Mouse (Mus musculus) retina, adult 2 months (tissue): Measurements from ENCODE around the gene Ankle2.

ENCODE experiments used
- DNase-seq: peaks from one replicate; pipeline ENCODE4 v3.0.0-alpha.2; 2012; ENCODE audit warnings: low read depth, low spot score

The Ankle2 gene

GRCm38 (mm10) chr5:110284536-110284935 is 53.7 kb downstream of the Ankle2 start:
- DNase-seq, result no peak

GRCm38 (mm10) chr5:110285156-110285555 is 54.4 kb downstream of the Ankle2 start:
- no peak for DNase-seq

DNA sequence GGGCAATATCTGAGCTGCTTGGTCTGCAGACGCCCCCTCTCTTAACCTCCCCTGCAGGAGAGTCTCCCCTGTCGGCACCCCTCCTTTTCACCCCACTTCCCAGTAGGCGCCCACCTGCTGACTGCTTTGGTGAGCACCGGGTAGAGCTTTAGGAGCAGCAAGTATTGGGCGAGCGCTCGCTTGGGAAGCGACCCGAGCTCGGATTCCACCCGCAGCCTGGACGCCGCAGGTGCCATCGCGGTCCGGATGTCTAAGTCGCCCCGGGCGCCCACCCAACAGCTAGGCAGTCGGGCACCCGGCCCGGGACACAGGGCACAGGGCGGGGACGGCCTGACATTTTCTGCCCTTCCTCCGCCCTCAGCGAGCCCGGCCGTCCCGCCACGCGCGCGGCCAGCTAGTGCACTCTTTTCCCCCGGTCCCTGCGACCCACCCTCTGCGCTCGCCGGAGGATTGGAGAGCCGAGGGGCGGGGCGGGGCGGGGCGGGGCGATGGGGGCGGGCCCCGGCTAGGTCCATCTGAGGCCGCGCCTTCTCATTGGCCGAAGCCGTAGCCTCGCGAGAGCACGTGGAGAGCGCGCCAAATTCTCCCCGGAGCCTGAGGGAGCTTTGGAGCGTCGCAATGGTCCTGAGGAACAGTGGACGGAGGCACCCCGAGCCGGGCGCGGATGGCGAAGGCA is 55.1 kb downstream of the Ankle2 start, which contains the start of the genes Pxmp2 and Pole:
Gene Pxmp2, minus strand, starts transcription at position 417 of the 676 bp plus-strand sequence.
Gene Pole, plus strand, starts transcription at position 537 of the 676 bp plus-strand sequence.
- peak; percentile 71 for DNase-seq

DNA sequence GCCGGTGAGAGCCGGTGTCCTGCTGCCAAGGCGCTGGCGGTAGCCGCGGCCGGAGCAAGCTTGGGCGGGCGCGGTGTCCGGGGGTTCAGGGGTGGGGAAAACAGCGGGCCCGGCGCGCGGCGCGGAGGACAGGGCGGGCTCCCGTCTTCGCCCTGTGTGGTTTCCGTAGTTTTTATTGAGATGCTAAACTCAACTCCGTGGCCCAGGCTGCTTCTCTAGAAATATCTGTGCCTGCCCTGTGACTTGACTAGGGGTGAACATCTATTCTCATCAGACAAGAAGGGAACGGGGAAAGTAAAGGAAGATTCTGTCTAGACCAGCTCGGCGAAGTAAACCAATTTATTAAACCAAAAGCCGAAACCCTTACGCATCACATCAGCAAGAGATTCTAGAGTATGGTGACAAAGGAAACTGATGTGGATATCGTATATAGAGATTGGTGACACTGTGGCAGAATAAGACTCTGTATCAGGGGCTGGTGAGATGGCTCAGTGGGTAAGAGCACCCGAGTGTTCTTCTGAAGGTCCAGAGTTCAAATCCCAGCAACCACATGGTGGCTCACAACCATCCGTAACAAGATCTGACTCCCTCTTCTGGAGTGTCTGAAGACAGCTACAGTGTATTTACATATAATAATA is 55.8 kb downstream of the Ankle2 start:
- no peak for DNase-seq

GRCm38 (mm10) chr5:110287084-110287475 is 56.3 kb downstream of the Ankle2 start:
- DNase-seq, result no peak

DNA sequence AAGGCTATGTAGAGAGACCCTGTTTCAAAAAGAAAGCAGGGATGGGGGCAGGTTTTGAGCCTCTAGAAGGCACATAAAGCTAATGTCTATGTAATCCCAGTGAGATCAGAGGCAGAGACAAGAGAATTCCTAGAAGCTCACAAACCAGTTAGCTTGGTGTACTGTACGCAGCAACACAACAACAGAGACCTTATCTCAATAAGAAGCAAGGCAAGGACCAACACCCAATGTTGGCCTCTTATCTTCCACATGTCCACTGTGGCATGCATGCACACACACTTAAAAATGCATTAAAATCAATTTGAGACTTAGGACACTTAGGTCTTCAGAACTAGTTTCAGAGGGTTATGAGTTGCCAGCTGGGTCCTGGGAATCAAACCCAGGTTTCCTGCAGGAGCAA is 60.8 kb downstream of the Ankle2 start:
- no peak for DNase-seq

DNA sequence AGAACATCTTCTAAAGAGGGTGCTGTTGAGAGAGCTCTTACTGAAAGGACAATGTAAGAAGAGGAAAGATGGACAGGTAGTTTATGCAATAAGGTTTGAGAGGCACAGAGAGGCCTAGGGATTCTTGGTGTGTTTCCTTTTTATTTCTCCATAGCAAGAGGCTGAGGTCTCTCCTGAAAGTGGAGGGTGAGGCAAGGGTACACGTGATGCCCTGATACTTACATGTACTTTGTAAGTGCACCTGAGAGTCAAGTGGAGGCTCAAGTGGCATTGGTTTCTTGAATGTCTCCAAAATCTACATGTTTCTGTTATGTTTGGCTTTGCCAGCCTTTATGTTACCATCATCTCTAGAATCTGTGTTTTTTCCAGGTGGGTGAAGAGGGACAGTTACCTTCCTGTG is 65.8 kb downstream of the Ankle2 start:
- no peak for DNase-seq

DNA sequence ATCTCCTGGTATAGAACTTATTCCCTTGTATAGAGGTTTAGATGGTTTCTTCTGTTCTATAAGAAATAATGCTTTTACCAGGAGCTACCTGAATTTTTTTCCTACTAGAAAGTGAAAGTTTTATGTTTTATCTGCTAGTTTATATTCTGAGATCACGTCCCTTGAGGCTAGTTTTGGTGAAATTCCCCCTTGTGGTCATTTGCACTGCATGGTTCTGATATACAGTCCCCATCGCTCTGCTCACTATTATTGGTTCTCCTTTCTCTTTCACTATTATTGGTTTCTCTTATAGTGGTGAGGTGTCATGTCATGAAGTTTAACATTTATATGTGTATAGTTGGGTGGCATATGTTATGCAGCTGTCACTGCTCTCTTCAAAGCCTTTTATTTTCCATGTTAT is 69.8 kb downstream of the Ankle2 start:
- no peak for DNase-seq
